Mouse (Mus musculus): Measurements from ENCODE around the gene Tmem222.

Tmem222 gene

DNA sequence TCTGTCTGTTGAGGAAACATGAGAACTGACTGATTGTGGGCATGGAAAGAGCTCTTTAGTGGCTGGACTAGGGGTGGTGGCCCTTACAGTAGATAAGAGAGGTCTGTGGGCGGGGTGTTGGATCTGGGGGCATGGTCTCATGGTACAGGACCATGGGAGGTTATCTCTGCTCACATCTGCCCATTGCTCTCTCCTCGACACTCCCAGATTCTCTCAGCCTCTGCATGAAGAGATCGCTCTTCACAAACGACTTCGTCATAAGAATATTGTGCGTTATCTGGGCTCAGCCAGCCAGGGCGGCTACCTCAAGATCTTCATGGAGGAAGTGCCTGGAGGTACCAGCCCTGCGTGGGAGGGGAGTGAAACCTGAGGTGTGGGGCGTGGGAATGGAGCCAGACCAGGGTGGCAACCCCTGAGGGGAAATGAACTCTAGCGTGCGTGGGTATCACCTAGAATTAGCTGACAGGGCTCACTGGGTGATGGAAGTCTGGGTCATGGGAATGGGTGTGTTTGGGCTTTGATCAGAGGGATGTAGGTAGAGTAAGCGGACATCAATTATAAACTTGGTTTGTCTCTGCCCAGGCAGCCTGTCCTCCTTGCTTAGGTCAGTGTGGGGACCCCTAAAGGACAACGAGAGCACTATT, 29.7 kb downstream of the Tmem222 start:
- DNase-seq: no peak

DNA sequence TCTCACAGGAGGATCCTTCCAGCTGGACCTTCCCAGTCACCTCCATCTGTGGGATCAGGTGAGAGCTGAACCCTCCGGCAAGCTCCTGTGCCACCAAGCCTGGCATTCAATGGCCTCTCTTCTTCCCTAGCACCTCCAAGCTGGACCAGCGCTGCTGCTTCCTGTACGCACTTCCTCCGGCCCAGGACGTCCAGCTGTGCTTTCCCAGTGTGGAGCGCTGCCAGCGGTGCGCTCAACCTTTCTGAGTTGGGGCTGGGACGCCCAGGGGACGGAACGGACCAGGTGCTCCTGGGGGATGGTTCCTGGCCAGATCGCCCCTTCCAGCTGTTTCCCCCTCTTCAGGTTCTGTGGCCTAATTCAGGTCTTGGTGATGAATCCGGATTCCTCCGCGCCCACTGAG, 30.5 kb downstream of the Tmem222 start:
- DNase-seq: no peak

DNA sequence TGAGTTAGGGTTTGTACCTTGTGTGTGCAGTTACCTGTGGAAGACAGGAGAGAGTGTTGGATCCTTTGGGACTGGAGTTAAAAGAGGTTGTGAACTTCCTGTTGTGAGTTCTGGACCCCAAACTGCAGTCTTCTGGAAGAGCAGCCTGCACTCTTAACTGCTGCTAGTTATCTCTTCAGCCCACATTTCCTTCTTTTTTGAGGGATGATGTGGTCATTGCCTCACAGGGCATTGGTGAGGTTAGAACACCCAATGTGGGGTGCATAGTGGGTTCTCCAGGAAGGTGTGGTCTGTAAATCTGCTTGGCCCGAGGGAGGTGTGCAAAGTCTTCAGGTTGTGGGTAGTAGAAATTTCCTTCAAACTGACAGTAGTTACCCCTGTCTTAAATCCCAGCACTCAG, 33.3 kb downstream of the Tmem222 start:
- no peak for DNase-seq

GRCm38 (mm10) chr4:133243538-133243937, 34.1 kb downstream of the Tmem222 start:
- DNase-seq: no peak

DNA sequence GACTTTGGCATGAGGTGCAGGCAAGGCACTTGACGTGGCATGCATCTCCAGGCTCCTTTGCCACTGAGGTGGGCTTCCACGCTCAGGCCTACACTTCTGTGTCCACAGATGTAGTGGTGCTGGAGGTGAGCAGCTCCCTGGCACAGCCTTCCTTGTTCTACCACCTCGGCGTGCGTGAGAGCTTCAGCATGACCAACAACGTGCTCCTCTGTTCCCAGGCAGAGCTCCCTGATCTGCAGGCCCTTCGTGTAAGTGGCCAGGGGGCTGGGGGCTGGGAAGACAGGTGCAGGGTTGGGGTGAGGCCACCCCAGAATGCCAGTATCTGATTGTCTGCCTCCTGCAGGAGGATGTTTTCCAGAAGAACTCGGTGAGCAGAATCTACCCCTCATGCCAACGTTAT, 34.9 kb downstream of the Tmem222 start:
- DNase-seq: no peak

DNA sequence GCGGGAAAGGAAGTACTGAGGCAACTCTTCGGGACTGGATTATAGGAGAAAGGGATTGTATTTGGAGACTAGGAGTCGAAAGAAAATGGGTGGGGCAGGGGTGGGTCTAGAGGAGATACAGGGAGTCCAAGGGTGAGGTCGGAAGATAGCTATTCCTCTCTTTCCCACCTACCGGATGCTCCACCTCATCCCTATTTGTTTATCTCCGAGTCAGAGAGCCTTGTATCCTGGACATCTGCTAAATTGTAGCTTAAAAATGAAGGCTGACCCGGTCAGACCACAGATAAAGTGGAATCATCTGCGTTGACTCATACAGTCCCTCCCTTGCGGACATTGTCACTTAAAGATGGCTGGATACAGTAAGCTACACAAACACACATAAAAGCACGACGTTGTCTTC, 35.7 kb downstream of the Tmem222 start:
- DNase-seq: no peak

DNA sequence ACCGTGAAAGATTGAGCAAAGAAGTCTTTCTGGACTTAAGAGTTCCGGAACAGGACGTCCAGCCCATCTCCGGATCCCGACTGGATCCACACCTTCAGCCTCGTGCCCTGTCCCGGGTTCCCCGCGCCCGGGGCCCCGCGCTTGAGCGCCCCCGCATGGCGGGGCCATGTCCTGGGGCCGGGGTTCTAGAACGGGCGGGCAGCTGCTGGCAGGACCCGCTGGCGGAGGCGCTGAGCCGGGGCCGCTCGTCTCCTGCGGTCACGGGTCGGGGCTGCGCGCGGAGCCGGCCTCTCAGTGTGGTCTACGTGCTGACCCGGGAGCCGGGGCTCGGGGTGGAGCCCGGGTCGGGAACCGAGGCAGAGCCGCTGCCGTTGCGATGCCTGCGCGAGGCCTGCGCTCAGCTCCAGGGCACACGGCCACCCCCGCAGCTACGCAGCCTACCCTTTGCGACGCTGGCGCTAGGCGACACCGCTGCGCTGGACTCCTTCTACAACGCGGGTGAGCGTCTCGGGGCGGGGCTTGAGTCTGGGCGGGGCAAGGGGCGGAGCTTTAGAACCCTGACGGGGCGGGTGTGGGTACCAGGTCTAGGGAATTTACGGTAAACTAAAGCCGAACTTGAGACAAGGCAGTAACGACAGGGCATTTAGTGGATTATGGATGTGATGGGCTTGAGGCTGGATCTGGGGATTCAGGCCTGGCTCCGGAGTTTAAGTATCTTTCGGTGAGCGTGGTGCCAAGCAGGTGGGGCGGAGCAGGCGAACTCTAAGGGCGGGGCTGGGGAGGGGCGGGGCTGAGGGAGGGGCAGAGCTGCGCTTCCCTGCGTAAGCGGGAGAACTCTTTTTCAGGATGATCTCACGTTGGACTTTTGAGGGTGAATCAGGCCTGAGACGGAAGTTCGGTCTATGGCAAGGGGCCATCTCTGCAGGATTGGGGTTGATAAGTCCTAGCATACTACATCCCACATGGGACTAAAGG, 36.4 kb downstream of the Tmem222 start:
- DNase-seq: peak; percentile 88 to 91

DNA sequence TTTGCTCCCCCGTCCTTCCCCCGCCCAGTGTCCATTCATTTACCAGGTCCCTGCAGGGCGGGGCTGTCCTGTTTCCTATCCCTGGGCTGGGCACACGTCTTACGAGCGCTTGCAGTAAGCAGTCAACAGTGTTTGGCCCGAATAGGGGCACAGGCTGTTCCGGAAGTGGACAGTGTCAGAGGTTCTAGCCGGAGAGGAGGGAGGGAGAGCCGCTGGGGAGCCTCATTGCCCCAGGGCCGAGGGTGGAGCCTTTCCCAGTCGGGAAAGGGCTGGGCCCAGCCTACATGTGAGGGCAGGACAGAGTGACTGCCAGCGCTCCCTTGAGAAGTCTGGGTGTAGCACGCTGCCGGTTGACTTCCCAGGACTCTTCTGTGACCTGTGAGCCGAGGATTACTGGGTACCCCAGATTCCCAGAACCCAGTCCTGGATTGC, 37.1 kb downstream of the Tmem222 start, which contains the start of gene Map3k6:
Gene Map3k6, plus strand, starts transcription at position 329 of the 432 bp plus-strand sequence.
- no peak for DNase-seq

DNA sequence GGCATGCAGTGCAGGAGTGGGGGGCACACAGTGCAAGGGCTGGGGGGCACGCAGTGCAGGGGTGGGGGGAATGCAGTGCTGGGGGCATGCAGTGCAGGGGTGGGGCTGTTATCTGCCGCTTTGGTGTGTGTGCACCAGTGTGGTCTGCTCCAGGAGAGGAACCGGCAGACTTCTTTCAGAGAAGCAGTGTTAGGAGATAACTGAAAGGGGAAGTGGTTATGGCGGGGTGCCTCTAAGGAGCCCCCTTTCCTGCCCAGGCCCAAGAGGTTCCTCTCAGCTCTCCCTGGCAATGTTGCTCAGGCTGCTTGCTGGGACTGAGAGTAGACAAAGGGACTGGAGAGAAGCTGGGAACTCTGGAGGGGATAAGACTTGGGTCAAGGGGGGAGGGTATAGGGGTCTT, 39.7 kb downstream of the Tmem222 start:
- DNase-seq: no peak

GRCm38 (mm10) chr4:133235415-133235814, 42.2 kb downstream of the Tmem222 start:
- no peak for DNase-seq

- no peak for DNase-seq
These were observed 42.8 kb downstream of the Tmem222 start for GRCm38 (mm10) chr4:133234771-133235170.

GRCm38 (mm10) chr4:133233285-133233976, 44.2 kb downstream of the Tmem222 start:
- no peak for DNase-seq

DNA sequence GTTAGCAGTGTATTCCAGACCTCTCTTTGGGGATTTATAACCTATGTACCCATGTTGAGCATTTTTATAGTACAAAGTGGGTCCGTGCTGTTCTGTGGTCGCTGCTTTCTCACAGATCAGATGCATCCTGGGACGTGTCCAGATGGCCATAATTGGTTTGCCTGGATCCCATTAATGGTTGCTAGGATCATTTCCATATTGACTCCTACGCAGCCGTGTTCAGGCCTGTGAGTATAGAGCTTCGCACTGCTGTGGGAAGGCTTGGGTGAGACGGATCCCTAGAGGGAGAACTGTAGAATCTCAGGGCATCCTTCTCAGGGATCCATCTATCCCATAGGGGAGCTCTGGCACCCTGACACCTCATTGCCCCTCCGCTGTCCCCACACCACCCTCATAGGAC, 48.0 kb downstream of the Tmem222 start:
- DNase-seq: no peak

GRCm38 (mm10) chr4:133227636-133228035, 50.0 kb downstream of the Tmem222 start:
- peak; percentile 40 to 65 for DNase-seq

DNA sequence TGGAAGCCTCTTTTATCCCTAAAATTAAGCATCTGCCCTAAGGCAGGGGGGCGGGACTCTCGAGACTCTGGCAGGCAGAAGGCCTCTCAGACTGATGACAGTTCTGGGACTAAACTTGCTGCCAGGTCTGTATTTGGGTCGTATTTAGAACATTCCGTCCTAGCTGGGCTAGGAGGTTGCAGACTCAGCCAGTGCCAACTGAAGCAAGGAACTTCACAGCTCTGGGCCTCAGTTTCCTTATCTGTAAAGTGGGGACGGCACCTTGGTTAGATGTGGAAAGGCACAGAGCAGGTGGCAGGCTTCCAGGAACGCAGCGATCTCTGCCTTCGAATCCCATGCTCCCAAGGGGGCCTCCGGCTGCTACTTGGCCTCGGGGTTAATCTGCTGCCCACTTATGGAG, 51.5 kb downstream of the Tmem222 start:
- peak in 1 of 2 experiments; percentile 56 for DNase-seq

DNA sequence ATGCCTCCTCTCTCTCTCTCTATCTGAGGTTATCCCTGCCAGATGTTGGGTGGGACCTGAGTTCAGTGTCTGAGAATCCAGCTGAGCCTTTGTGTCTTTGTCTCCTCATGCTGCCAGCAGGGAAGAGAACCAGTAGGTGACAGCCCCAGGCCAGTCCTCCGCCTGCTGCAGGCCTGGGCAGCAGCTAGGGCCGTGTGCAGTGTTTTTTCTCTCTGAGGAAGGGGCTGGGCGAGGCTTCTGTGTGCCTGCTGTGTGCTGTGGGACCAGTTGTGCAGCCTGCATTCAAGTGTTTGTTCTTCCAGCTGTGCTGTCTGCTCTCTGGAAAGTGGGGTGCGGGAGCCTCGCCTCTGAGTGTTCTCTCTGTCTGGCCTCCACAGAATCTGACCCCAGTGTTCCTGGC, 53.7 kb downstream of the Tmem222 start:
- no peak for DNase-seq

GRCm38 (mm10) chr4:133221701-133222100, 55.9 kb downstream of the Tmem222 start:
- no peak for DNase-seq

DNA sequence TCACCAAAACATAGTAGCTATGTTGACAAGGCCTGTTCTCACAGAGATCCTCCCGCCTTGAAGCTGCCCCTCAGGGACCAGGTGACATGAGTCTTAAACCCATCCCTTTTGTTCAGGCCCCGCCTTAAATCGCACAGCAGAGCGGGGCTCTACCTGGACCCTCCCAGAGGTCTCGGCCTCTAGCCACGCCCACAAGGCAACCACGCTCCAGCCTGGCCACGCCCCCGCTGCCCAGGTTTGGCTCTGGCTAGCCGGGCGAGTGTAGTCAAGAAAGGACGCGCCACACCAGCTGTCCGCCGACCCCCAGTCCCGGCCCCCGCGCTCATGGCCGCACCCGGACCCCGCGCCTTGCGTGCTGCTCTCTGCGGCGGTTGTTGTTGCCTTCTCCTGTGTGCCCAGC, 56.9 kb downstream of the Tmem222 start:
- DNase-seq: peak; percentile 37 to 47

- DNase-seq: no peak
These were observed 58.8 kb downstream of the Tmem222 start for GRCm38 (mm10) chr4:133218745-133219144.

DNA sequence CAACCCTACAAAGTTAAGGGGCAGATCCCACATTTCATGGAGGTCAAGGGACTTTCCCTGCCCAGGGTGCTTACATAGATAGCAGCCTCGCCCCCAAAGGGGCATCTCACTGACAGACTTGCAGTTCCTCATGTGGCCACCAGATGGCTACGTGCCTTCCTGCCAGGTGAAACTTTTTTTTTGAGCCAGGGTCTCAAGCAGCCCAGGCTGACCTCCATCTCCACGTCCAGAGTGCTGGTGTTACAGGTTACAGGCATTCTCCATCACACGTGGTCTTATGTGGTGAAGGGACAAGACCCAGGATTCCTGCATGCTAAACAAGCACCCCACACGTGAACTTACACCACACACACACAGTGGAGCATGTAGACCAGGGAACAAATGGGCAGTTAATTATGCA, 60.0 kb downstream of the Tmem222 start:
- DNase-seq: peak; percentile 84 to 91

Data from cerebellum, postnatal 14 days (tissue).